Mouse (Mus musculus) limb, embryonic 11.5 days (tissue): ENCODE measurements around the gene Fem1a. TPM values are rescaled to one million over a fixed set of nuclear protein-coding genes. Genes with fewer than 3 reads are reported as not detected.

Experiments used
- ATAC-seq: fragments of 200-750 bp; cut with Nextera tagmentation; 2 replicates; pipeline ENCODE4 v1.8.0; 2017; ENCODE audit warnings: low read depth; ENCODE audit not compliant: insufficient number of reproducible peaks, low FRiP score, low TSS enrichment
- DNase-seq: peaks from one replicate; pipeline ENCODE4 v3.0.0-alpha.2; 2015; ENCODE audit warnings: low spot score
- H3K27ac ChIP-seq: fragments of 300-500 bp; sonication (generic); replicated peaks from 2 replicates; pipeline ENCODE4 v1.5.1; 2014; ENCODE audit warnings: low read depth, mild to moderate bottlenecking, low read length
- H3K27me3 ChIP-seq: fragments of 300-500 bp; sonication (generic); 2 replicates; pipeline ENCODE4 v1.6.1; 2014; ENCODE audit warnings: mild to moderate bottlenecking, low read length, mixed read lengths; ENCODE audit not compliant: control insufficient read depth, insufficient read depth
- H3K36me3 ChIP-seq: fragments of 300-500 bp; sonication (generic); 2 replicates; pipeline ENCODE4 v1.6.1; 2014; ENCODE audit warnings: mild to moderate bottlenecking, low read length, moderate library complexity, mixed read lengths; ENCODE audit not compliant: control insufficient read depth, insufficient read depth
- H3K4me1 ChIP-seq: fragments of 300-500 bp; sonication (generic); 2 replicates; pipeline ENCODE4 v1.6.1; 2014; ENCODE audit warnings: low read length, mixed read lengths; ENCODE audit not compliant: control insufficient read depth, insufficient read depth
- H3K4me2 ChIP-seq: fragments of 300-500 bp; sonication (generic); 2 replicates; pipeline ENCODE4 v1.6.1; 2014; ENCODE audit warnings: low read depth, mild to moderate bottlenecking, moderate library complexity; ENCODE audit not compliant: severe bottlenecking
- H3K4me3 ChIP-seq: fragments of 300-500 bp; sonication (generic); 2 replicates; pipeline ENCODE4 v1.5.1; 2014; ENCODE audit warnings: low read depth, low read length
- H3K9ac ChIP-seq: fragments of 300-500 bp; sonication (generic); 2 replicates; pipeline ENCODE4 v1.6.1; 2014; ENCODE audit warnings: mild to moderate bottlenecking, low read length
- H3K9me3 ChIP-seq: fragments of 300-500 bp; sonication (generic); 2 replicates; pipeline ENCODE4 v1.6.1; 2016; ENCODE audit warnings: low read length; ENCODE audit not compliant: control insufficient read depth
- WGBS: fragments of 180-500 bp; shearing (Covaris S2); extraction: QIAGEN DNeasy Blood & Tissue Kit; methylation state at CpG from one replicate; pipeline ENCODE4 v1.1.7; 2014; 5-methylcytosine and 5-hydroxymethylcytosine counted together
- polyA plus RNA-seq: library from polyadenylated mRNA; unstranded; fragments of >200 nt; fragmentation: Nextera tagmentation; extraction: Ambion mirVana; gene quantifications from 2 replicates; pipeline ENCODE4 v1.2.1, GENCODE M21; 2014

The Fem1a gene
- polyA plus RNA-seq, 1 experiment from 2014 or later, result 12.5 TPM

DNA sequence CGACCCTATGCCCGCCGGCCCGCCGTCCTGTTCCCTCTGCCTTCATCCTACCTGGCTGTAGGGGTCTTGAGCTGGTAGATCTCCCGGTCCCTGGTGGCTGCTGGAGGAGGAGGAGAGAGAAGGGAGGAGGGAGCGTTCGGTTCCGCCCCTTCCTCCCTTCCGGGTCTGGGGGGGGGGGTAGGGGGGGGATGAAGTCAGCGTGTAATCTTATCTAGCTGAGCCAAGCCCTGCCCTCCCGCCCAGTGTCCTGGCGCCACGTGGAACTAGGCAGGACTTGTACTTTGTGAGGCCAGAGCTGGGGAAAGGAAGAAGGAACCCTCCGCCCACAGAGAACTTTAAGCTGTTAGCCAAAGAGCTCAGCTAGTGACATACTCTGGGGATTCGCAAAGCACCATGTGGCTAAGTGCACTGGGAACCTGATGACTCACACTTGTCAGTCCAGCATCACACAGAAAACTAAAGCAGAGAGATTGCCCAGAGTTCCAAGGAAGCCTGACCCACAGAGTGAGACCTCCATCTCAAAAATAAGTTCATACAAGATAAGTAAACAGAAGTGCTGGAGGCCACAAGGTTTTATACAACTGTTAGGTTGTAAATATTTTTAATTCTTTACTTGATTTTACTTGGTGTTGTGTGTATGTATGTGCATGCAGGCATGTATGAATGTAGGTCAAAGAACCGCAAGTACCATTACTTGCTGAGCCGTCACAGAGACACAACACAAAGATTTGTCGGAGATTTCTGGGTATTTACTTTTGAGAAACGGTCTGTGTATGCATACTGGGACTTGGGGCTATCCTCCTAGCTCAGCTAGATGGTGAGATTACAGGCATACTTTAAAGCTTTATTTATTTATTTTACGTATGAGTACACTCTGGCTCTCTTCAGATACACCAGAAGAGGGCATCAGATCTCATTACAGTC is 20.3 kb downstream of the Fem1a start, which contains the start of gene Ticam1:
TSS of gene Ticam1 (minus strand) at position 144 of the 924 bp plus-strand sequence.
- H3K4me2 ChIP-seq, result peak within 1 kb of the TSS; percentile 66
- no peaks in the 10 kb centered on the region for H3K9me3 ChIP-seq
- 0 out of 2 replicates have a peak, but pooled peaks cover 2% of the 10 kb centered on the region for H3K4me1 ChIP-seq
- peaks cover 13% of the 10 kb centered on the region for H3K36me3 ChIP-seq
- no peaks in the 10 kb centered on the region for H3K27me3 ChIP-seq
- DNase-seq (peak; percentile 93), ATAC-seq (peak; percentile 89)
- 9% methylated on average over 19 of the region's 21 CpGs for WGBS
- peak within 1 kb of the TSS; percentile 48 for H3K4me3 ChIP-seq
- H3K27ac ChIP-seq, result peak within 1 kb of the TSS; percentile 61
- H3K9ac ChIP-seq, result peak within 1 kb of the TSS; percentile 60

DNA sequence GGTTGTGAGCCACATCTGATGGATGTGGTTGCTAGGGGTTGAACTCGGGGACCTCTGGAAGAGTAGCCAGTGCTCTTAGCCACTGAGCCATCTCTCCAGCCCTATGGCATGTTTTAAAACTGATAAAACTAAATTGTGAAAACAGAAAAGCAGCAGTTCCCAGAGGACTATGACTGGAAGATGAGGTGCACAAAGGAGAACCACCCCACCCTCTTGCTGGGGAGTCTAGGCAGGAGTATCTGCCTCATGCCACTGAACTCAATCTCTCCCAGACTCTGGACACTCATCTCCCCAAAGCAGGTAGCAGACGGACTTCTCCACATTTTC is 20.9 kb downstream of the Fem1a start:
- DNase-seq, result peak; percentile 34
- Histone ChIP-seq H3K4me1 (0 out of 2 replicates have a peak, but pooled peaks cover 2% of the 10 kb centered on the region), H3K4me3 (no peak overlapping the region), H3K36me3 (peaks cover 13% of the 10 kb centered on the region), H3K9ac (no peak overlapping the region), H3K27ac (0 out of 2 replicates have a peak overlapping the region, but pooled peaks have one; percentile 61), H3K27me3 (no peaks in the 10 kb centered on the region), H3K9me3 (no peaks in the 10 kb centered on the region), H3K4me2 (peak overlapping the region; percentile 66; the same call in 1 of the 2 replicates)
- no peak for ATAC-seq
- 39% methylated on average over 2 of the region's 2 CpGs for WGBS

DNA sequence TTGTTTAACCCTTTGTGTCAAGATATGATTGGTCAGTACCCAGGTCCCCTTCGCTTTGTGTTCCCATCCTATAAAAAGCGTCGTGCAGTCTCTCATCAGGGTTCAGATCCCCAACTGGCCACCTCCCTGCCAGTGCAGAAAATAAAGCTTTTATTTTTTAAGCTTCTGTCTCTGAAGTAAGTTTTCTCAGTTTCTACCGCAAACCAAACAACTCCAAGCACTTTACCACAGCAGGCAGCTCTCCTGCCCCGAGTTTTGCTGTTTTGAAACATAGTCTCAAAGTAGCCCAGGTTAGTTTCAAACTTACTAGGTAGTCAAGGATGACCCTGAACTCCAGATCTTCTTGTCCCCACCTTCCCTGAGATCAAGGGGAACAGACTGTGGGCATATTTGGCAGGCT is 21.7 kb downstream of the Fem1a start:
- peaks cover 13% of the 10 kb centered on the region for H3K36me3 ChIP-seq
- DNase-seq (no peak), ATAC-seq (no peak)
- no peak overlapping the region for H3K27ac ChIP-seq
- 92% methylated on average over 5 of the region's 5 CpGs for whole genome bisulfite sequencing
- 0 out of 2 replicates have a peak, but pooled peaks cover 2% of the 10 kb centered on the region for H3K4me1 ChIP-seq
- no peaks in the 10 kb centered on the region for H3K9me3 ChIP-seq
- H3K4me2 ChIP-seq, result no peak overlapping the region
- H3K9ac ChIP-seq, result no peak overlapping the region
- H3K4me3 ChIP-seq, result no peak overlapping the region
- H3K27me3 ChIP-seq, result no peaks in the 10 kb centered on the region

DNA sequence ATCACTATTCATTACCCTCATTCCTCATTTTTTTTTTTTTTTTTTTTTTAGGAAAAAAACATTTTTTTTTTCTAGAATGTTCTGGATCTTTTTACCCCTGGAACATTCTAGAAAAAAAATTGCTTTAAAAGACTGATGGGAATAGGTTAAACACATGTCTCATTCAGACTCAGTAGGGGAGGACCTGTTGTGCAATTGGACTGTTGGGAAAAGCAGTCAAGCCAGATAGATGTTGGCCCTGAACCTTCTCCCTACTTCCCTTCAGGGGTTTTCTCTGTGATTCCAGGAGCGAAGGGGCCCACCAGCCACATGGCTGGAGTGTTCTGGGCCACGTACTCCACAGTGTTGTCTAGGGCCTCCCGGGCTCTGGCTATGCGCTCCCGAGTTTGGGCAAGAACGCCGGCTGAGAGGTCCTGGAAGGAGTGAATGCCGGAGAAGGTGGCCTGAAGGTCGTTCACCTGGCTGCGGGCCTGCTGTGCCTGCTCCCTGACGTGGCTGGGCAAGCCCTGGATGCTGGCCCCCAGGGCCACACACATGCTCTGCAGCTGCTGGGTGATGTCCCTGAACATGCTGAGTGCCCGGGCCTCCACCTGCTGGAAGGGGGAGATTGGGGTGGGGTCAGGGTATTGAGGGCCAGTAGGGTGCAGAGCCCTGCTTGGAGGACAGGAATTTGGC is 23.0 kb downstream of the Fem1a start:
- Histone ChIP-seq H3K9ac (no peak overlapping the region), H3K4me1 (0 out of 2 replicates have a peak, but pooled peaks cover 2% of the 10 kb centered on the region), H3K9me3 (no peaks in the 10 kb centered on the region), H3K27me3 (no peaks in the 10 kb centered on the region), H3K36me3 (peaks cover 13% of the 10 kb centered on the region), H3K4me3 (no peak overlapping the region), H3K27ac (no peak overlapping the region), H3K4me2 (no peak overlapping the region)
- 76% methylated on average over 12 of the region's 12 CpGs for WGBS
- DNase-seq, result no peak
- no peak for ATAC-seq

DNA sequence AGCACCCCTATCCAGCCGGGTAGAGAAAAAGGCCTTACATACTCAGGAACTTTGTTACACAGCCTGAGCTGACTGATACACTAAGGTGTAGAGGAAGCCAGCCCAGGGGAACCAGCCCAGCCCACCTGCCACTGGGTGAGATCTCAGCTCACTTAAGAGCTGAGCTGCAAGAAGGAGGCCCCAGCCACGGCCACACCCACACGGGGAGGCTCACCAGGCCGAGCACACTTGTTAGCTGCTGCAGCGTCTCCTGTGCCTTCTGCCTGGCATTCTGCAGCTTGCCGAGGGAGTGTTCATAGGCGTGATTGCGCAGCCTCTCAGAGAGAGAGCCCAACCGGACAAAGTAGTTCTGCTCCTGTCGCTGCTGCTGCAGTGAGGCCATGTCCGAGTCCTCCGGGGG is 24.6 kb downstream of the Fem1a start:
- WGBS, result 90% methylated on average over 12 of the region's 12 CpGs
- no peak overlapping the region for H3K9ac ChIP-seq
- no peak overlapping the region for H3K4me3 ChIP-seq
- no peaks in the 10 kb centered on the region for H3K27me3 ChIP-seq
- no peaks in the 10 kb centered on the region for H3K9me3 ChIP-seq
- H3K27ac ChIP-seq, result no peak overlapping the region
- no peaks in the 10 kb centered on the region for H3K4me1 ChIP-seq
- peaks cover 20% of the 10 kb centered on the region for H3K36me3 ChIP-seq
- ATAC-seq, result no peak
- no peak for DNase-seq
- H3K4me2 ChIP-seq, result no peak overlapping the region

DNA sequence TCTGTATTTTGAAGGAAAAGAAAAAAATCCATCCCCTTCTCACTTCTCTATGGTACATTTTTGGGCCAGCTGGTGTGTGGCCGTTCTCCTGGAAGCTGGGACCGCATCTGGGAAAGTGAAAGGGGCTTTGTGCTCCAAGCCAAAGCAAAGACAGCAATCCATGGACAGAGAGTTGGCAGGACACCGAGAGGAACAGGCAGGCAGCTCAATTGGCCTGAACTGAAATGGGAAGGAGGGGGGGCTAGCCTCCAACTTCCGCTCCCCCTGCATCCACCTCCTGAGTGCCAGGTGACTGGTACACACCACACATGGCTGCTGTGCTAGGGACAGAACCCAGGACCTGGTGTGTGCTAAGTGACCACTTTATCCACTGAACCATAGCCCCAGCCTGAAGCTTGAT is 26.2 kb downstream of the Fem1a start:
- ATAC-seq (no peak), DNase-seq (no peak)
- 90% methylated on average over 4 of the region's 4 CpGs for WGBS
- Histone ChIP-seq H3K4me3 (no peak overlapping the region), H3K27me3 (no peaks in the 10 kb centered on the region), H3K9ac (no peak overlapping the region), H3K27ac (no peak overlapping the region), H3K4me2 (no peak overlapping the region), H3K36me3 (peaks cover 23% of the 10 kb centered on the region), H3K4me1 (peaks cover 3% of the 10 kb centered on the region), H3K9me3 (no peaks in the 10 kb centered on the region)

DNA sequence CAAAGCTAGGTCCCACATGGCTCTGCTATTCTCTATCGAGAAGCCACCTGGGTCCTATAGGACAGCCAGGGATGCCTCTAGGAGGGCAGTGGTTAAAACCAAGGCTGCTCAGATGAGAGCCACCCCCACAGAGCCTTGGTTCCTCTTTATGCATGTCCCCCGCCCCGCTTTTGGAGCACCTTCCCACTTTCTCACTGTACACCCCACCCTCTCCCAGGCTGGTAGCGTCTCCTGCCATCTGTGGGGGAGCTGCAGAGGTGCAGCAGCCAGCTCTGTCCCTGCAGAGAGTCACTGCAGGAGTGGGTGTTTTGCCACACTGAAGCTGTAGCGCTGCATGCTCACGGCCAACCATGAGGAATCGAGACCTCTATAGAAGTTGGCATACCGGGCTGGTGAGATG is 26.7 kb downstream of the Fem1a start:
- Histone ChIP-seq H3K9ac (no peak overlapping the region), H3K36me3 (peaks cover 22% of the 10 kb centered on the region), H3K4me1 (peaks cover 7% of the 10 kb centered on the region), H3K9me3 (no peaks in the 10 kb centered on the region), H3K27ac (no peak overlapping the region), H3K4me3 (no peak overlapping the region), H3K27me3 (no peaks in the 10 kb centered on the region), H3K4me2 (no peak overlapping the region)
- DNase-seq (no peak), ATAC-seq (no peak)
- 93% methylated on average over 8 of the region's 8 CpGs for WGBS

DNA sequence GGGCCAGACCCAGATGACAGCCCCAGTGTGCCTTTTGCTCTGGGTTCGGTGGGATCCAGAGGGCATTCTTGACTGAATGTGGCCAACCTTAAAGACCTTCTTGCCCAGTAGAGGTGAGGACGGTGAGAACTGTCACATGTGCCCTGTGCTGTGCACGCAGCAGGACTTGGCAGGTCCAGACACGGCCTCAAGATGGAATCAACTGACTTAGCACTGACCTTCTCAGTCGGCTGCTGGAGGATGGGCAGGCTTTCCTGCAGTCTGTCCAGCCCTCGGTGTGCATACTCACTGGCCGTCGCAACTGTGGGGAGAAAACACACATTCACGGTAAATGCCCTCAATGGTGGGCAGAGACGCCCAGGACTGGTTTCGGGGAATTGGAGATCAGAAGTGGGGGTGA is 29.4 kb downstream of the Fem1a start:
- H3K27ac ChIP-seq, result no peak overlapping the region
- H3K36me3 ChIP-seq, result peaks cover 15% of the 10 kb centered on the region
- no peak overlapping the region for H3K4me3 ChIP-seq
- H3K27me3 ChIP-seq, result no peaks in the 10 kb centered on the region
- H3K9ac ChIP-seq, result no peak overlapping the region
- DNase-seq, result no peak
- no peak for ATAC-seq
- H3K9me3 ChIP-seq, result no peaks in the 10 kb centered on the region
- peaks cover 27% of the 10 kb centered on the region for H3K4me1 ChIP-seq
- 93% methylated on average over 11 of the region's 11 CpGs for WGBS
- no peak overlapping the region for H3K4me2 ChIP-seq
